Mouse (Mus musculus) erythroblast, embryonic 14.5 days (primary cell): ENCODE results near the gene Btbd6.

Experiments used
- GATA1 ChIP-seq: IDR thresholded peaks from 2 replicates; pipeline ENCODE4 v1.6.1; 2012; ENCODE audit warnings: low read length, inconsistent platforms, mixed read lengths
- TAL1 ChIP-seq: IDR thresholded peaks from 3 replicates; pipeline ENCODE4 v1.6.1; 2012; ENCODE audit warnings: low read length, inconsistent platforms, mixed read lengths

DNA sequence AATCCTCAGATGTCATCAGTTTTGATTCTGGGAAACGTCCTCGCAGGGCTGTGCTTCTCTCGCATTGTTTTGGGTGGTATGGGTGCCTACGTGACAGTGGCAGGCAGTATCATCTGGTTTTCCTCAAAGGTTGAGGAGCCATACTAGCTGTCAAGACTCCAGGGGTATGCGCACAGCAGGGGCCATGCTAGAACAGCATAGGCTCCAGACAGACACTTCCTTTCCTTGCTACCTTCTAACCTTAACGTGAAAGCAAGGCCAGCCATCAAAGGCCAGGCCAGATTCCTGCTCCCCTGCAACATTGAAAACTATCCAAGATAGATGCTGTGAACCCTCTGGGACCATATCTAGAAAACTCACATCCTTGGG lies 25.5 kb upstream of the Btbd6 start:
- no peak for TF ChIP-seq TAL1
- no peak for TF ChIP-seq GATA1
